Mouse (Mus musculus) ES-E14 (cell line): ENCODE measurements at regions not wholly inside any gene's neighbourhood (a gene's known extent, or its start where the extent isn't known, plus 50 kb on each side); places are given as distances from the start of the nearest gene placed in this dataset.

Source experiments
- CHD2 ChIP-seq: IDR thresholded peaks from 2 replicates; pipeline ENCODE4 v1.6.1; 2014; ENCODE audit warnings: mild to moderate bottlenecking, low read depth, low read length, inconsistent platforms
- ZC3H11A ChIP-seq: IDR thresholded peaks from 2 replicates; pipeline ENCODE4 v1.6.1; 2012; ENCODE audit warnings: low read depth, mild to moderate bottlenecking, inconsistent platforms, low read length, borderline replicate concordance
- ZNF384 ChIP-seq: IDR thresholded peaks from 2 replicates; pipeline ENCODE4 v1.6.1; 2012; ENCODE audit warnings: low read depth, low read length, inconsistent platforms

- TF ChIP-seq ZC3H11A: no peak
- TF ChIP-seq CHD2: no peak
- TF ChIP-seq ZNF384: no peak
Measured at GRCm38 (mm10) chr15:15743011-15743410, 985.5 kb upstream of the Cdh9 start.
